Mouse (Mus musculus) brain, embryonic 18.5 days (tissue): ENCODE measurements around the gene Mfrp.
"Not testable (repeated sequence)": the region's sequence is repeated elsewhere in the genome, so short reads cannot be mapped to it uniquely, and the experiment has no call there.

Experiments used
- DNase-seq: peaks from one replicate; pipeline ENCODE4 v3.0.0-alpha.2; 2012; ENCODE audit warnings: low read depth, low spot score

Mfrp gene

DNA sequence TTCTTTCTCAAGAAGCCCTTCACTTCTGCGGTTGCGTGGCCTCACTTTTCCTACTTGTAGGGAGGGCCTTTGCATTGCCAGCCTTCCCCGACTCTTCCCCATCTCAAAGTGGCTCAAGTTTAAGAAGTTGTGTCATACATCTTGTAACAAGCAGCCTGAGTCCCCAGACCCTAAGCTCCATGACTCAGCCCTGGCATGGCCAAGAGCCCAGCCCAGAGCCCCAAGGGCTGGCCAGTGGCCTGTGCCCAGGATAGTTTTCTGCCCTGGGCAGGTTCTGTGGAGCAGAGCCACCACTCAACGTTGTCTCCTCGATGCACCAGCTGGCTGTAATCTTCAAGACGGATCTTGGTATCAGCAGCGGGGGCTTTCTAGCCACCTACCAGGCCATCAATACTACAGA, 3.4 kb downstream of the Mfrp start:
- DNase-seq: no peak

DNA sequence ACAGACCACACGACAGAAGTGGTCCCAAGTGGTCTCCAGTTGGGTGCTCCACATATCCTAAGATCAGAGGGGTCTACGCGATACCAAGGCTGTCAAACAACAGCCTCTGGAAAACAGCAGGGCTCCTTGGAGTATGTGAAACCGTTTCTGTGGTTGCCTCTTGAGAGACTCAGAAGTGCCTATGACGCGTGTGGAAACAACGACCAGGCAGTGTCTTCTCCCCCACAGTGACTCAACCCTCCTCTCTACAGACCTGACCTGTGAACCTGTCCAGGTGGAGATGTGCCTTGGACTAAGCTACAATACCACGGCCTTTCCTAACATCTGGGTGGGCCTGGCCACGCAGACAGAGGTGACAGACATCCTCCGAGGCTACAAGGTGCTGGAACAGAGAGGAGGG, 4.3 kb downstream of the Mfrp start:
- DNase-seq: no peak

GRCm38 (mm10) chr9:44106182-44106581, 4.7 kb downstream of the Mfrp start:
- DNase-seq: no peak

DNA sequence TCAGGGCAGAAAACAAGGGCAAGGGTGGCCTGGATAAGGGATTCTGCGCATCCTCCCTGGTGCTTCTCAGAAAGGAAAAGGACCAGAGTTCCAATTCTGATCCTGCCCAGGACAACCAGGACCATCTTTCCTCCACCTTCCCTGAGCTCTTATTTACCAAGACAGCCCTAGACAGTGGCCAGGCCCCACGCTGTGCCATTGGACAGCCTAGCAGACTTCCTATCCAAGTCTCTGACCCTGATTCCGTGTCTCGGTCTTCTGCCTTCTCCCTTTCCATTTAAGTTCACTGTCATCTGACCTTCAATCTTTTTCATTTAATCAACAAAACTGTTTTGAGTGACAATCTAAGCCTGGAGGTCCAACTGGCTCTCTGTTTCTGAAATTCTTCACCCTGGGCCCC, 5.1 kb downstream of the Mfrp start:
- no peak for DNase-seq

GRCm38 (mm10) chr9:44107110-44107509, 5.6 kb downstream of the Mfrp start, which contains the start of gene C1qtnf5:
C1qtnf5 (plus strand) TSS chr9:44107245.
- DNase-seq: peak; percentile 45

GRCm38 (mm10) chr9:44107557-44108179, 6.1 kb downstream of the Mfrp start:
- no peak for DNase-seq

DNA sequence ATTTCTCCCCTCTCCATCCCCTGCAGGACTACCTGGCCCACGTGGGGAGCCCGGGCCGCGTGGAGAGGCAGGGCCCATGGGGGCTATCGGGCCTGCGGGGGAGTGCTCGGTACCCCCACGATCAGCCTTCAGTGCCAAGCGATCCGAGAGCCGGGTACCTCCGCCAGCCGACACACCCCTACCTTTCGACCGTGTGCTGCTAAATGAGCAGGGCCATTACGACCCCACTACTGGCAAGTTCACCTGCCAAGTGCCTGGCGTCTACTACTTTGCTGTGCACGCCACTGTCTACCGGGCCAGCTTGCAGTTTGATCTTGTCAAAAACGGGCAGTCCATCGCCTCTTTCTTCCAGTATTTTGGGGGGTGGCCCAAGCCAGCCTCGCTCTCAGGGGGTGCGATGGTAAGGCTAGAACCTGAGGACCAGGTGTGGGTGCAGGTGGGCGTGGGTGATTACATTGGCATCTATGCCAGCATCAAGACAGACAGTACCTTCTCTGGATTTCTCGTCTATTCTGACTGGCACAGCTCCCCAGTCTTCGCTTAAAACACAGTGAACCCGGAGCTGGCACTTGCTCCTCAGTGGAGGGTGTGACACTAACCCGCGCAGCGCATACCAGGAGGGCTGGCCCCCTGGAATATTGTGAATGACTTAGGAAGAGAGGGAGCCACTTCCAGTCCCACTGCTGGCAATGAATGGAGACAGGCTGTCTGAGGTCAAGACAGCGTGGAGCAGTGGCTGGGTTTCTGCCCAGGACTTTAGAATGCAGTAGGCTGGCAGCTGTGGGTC, 6.9 kb downstream of the Mfrp start:
- DNase-seq: no peak

- DNase-seq: no peak
Measured at GRCm38 (mm10) chr9:44109360-44110095, 8.0 kb downstream of the Mfrp start.

- DNase-seq: not testable (repeated sequence)
Measured at GRCm38 (mm10) chr9:44111909-44112308, 10.4 kb downstream of the Mfrp start.

DNA sequence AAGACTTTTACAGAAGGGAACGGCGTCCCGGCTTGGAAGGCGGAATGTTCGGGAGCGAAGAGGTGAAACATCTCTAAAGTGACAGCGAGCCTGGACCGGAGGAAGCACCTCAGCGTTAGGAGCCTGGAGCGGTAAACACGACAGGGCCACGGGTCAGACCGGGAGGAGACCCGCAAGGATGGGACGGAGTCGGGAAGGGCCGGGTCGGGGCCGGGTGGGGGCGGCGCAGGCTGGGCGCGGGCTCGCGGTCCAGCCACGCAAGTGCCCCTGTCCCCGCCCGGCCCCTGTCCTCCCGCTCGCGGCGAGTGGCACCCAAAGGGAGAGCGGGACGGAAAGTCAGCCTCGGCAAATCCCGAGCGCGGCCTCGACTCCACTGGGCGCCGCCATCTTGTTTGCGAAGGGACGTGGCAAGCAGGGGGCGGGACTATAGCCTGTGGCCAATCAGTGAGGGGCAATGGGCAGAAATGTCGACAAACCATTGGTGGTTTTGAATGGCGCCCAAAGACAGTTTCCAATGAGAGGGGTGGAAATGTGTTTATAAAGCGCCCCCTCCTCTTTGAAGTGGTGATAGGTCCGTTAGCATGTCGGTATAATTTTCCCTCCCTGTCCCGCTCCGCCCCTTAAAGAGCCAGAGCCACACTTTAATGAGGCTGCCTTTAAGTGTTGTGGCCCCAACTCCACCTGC, 11.7 kb downstream of the Mfrp start, which contains the start of the genes Gm49380 and Rnf26:
Gm49380 (minus strand) TSS at position 396 of the 685 bp plus-strand sequence.
Rnf26 (minus strand) TSS at position 413 of the 685 bp plus-strand sequence.
- DNase-seq: peak; percentile 99

DNA sequence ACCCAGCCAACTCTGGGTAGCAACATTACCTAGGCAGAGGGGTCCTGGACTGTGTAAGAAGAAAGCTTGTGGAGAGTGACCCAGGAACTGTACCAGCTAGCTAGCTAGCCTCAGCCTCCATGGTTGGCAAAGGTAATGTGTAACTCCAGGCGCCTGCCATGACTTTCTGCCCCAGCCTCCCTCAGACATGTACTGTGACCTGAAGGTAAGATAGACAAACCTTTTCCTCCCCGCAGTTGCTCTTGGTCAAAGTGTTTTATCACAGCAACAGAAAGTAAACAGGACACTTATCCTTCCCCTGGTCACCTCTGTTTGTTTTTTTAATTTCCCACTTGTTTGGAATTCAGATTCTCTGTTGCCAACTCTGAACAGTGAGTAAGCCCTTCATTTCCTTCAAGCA, 12.9 kb downstream of the Mfrp start:
- no peak for DNase-seq

- no peak for DNase-seq
Measured at GRCm38 (mm10) chr9:44115599-44115998, 14.1 kb downstream of the Mfrp start.

GRCm38 (mm10) chr9:44116182-44116581, 14.7 kb downstream of the Mfrp start:
- no peak for DNase-seq

- DNase-seq: no peak
Measured at GRCm38 (mm10) chr9:44119011-44119410, 17.5 kb downstream of the Mfrp start.

GRCm38 (mm10) chr9:44119948-44120465, 18.5 kb downstream of the Mfrp start:
- DNase-seq: no peak

DNA sequence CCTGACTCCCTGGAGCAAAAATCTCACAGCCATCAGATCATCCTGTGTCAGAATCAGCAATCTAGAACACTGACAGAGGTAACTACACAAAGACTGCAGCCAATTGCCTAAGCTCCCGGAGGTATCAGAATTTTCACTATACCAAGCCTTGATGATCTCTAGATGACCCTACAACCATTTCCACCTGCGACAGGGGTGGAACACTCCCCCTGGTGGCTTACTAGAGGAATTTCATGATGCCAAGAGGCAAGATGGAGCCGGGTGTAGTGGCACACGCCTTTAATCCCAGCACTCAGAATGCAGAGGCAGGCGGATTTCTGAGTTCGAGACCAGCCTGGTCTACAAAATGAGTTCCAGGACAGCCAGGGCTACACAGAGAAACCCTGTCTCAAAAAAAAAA, 22.8 kb downstream of the Mfrp start:
- no peak for DNase-seq

GRCm38 (mm10) chr9:44125026-44125425, 23.5 kb downstream of the Mfrp start:
- DNase-seq: no peak

- peak; percentile 75 for DNase-seq
Measured at GRCm38 (mm10) chr9:44125546-44126428, 24.3 kb downstream of the Mfrp start.

- no peak for DNase-seq
Measured at GRCm38 (mm10) chr9:44126746-44127145, 25.2 kb downstream of the Mfrp start.

DNA sequence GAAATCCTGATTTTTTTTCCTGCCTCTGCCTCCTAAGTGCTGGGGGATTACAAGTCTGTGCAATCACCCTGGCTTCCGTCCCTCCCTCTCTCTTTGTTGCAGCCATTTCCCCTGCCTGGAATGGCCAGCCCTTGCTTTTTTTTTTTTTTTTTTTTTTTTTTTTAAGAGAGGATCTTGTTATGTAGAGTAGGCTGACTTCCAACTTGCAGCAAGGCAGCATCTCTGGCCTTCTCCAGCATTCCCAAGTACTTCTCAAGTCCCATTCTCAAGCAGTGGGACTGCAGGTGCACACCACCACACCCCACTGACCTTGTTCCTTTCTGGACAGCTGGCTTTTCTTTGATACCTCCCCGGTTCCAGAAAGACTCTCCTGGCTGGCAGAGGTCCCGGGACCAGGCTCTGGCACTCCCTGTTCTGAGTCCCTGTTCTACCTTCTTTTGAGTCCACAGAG, 25.8 kb downstream of the Mfrp start:
- no peak for DNase-seq
